Mouse (Mus musculus): ENCODE data around the gene Amn1.

GRCm38 (mm10) chr6:149189340-149189922 is 919 bp upstream of the Amn1 start:
- TF ChIP-seq CTCF (IDR thresholded peaks at IDR 0.05; ENCODE audit: extremely low read depth, insufficient read depth, low read length) (no peak), POLR2A (IDR thresholded peaks at IDR 0.05; ENCODE audit: extremely low read depth, insufficient read depth, low read length) (no peak)
